Mouse (Mus musculus) kidney, adult 2 months (tissue): ENCODE measurements at regions not wholly inside any gene's neighbourhood (a gene's known extent, or its start where the extent isn't known, plus 50 kb on each side); places are given as distances from the start of the nearest gene placed in this dataset.

Source experiments
- CTCF ChIP-seq: fragments of 200-500 bp; conservative IDR thresholded peaks from 2 replicates; pipeline ENCODE4 v1.5.1; 2011; ENCODE audit warnings: low read depth, mild to moderate bottlenecking, control low read depth, low read length, moderate library complexity, mixed read lengths; ENCODE audit not compliant: insufficient read depth, insufficient read length
- POLR2A ChIP-seq: fragments of 200-500 bp; IDR thresholded peaks from one replicate; pipeline ENCODE4 v1.6.1; 2011; ENCODE audit warnings: low read depth, low read length, control low read depth

DNA sequence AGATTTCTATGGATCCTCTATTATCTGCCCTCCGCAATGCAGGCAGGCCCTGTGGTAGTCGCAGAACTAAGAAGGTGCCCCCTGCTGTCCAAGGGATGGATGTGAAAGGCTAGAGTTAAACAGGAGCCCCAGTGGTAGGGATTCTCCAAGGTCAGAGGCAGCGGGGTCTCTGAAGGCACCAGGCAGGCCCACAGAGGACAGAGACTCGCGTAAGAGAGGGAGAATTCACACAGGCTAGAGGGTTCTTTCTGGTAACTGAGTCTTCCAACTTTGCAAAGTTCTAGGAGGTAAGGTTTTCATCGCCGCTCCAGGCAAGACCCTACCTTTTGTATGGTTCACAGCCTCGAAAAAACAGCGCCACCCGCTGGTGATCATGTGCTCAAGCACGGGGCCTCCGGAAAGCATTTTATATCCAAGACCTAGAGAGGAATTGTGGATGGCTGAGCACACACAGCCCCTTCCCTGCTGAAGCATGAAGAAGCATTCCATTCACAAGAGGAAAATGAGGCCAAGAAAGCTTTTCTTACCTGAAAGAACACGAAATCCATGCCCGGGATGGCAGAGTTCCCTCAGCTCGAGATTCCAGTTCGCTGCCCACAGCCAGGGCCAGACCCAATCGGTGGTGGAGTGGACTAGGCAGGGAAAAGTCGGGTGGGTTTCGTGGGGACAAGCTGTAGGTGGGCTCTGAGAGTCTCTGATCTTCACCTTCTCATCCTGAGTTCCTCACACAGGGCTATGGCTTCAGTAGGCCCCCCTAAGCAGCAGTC lies 102.6 kb upstream of the Csf3r start:
- TF ChIP-seq CTCF (no peak), POLR2A (no peak)
